Mouse (Mus musculus): ENCODE data around the gene Osbpl9. TPM values are rescaled to one million over a fixed set of nuclear protein-coding genes. Genes with fewer than 3 reads are reported as not detected.
A peak's percentile ranks its signal among the peaks of the same experiment; 100 is the strongest.

Osbpl9 gene
- polyA plus RNA-seq, 1 experiment = 63.0 TPM

- Histone ChIP-seq H3K4me3 (no peak overlapping the region), H3K36me3 (ENCODE audit: control insufficient read depth, insufficient read depth) (no peaks in the 10 kb centered on the region), H3K79me2 (ENCODE audit: control insufficient read depth, insufficient read depth) (peaks cover 19% of the 10 kb centered on the region), H3K4me2 (ENCODE audit: low read depth) (no peak overlapping the region), H3K27me3 (ENCODE audit: control insufficient read depth, insufficient read depth, insufficient read length) (no peaks in the 10 kb centered on the region), H3ac (ENCODE audit: control insufficient read depth, insufficient read length) (no peak overlapping the region)
- TF ChIP-seq TCF12 (IDR thresholded peaks at IDR 0.05; ENCODE audit: insufficient read depth, poor library complexity, severe bottlenecking) (no peak), MYOG (IDR thresholded peaks at IDR 0.05; ENCODE audit: control insufficient read depth in 1 of 3, insufficient read depth in 1 of 3, insufficient read length in 2 of 3, low read depth in 2 of 3) (no peak), USF1 (IDR thresholded peaks at IDR 0.05; ENCODE audit: low read depth) (no peak), POLR2AphosphoS2 (IDR thresholded peaks at IDR 0.05; ENCODE audit: insufficient read length, low read depth) (no peak), REST (IDR thresholded peaks at IDR 0.05; ENCODE audit: insufficient read depth, insufficient read length) (no peak), MAX (IDR thresholded peaks at IDR 0.05; ENCODE audit: low read depth) (no peak), E2F4 (IDR thresholded peaks at IDR 0.05; ENCODE audit: insufficient read depth) (no peak), CEBPB (IDR thresholded peaks at IDR 0.05; ENCODE audit: insufficient read depth, poor library complexity, severe bottlenecking) (no peak), SRF (IDR thresholded peaks at IDR 0.05; ENCODE audit: control insufficient read depth, insufficient read length, low read depth) (no peak), MYOD1 (IDR thresholded peaks at IDR 0.05; ENCODE audit: control insufficient read depth in 1 of 3, insufficient read length in 2 of 3, low read depth in 2 of 3) (no peak), POLR2A (IDR thresholded peaks at IDR 0.05; ENCODE audit: insufficient read length, low read depth) (no peak), TCF3 (IDR thresholded peaks at IDR 0.05; ENCODE audit: insufficient read length, low read depth) (no peak)
These were observed 59.0 kb downstream of the Osbpl9 start for GRCm38 (mm10) chr4:109143091-109143490.

- Histone ChIP-seq H3K36me3 (ENCODE audit: control insufficient read depth, insufficient read depth) (no peaks in the 10 kb centered on the region), H3K79me2 (ENCODE audit: control insufficient read depth, insufficient read depth) (peaks cover 5% of the 10 kb centered on the region), H3K27me3 (ENCODE audit: control insufficient read depth, insufficient read depth, insufficient read length) (no peaks in the 10 kb centered on the region), H3K4me2 (ENCODE audit: low read depth) (peak overlapping the region; percentile 31), H3ac (ENCODE audit: control insufficient read depth, insufficient read length) (no peak overlapping the region), H3K4me3 (no peak overlapping the region)
- TF ChIP-seq USF1 (IDR thresholded peaks at IDR 0.05; ENCODE audit: low read depth) = no peak
- TF ChIP-seq POLR2A (IDR thresholded peaks at IDR 0.05; ENCODE audit: insufficient read length, low read depth) = no peak
- no peak for TF ChIP-seq E2F4 (IDR thresholded peaks at IDR 0.05; ENCODE audit: insufficient read depth)
- TF ChIP-seq TCF3 (IDR thresholded peaks at IDR 0.05; ENCODE audit: insufficient read length, low read depth) = no peak
- peak in 2 of 3 experiments; percentile 61 to 68 for TF ChIP-seq MYOD1 (IDR thresholded peaks at IDR 0.05; ENCODE audit: control insufficient read depth in 1 of 3, insufficient read length in 2 of 3, low read depth in 2 of 3)
- TF ChIP-seq POLR2AphosphoS2 (IDR thresholded peaks at IDR 0.05; ENCODE audit: insufficient read length, low read depth) = no peak
- peak in 2 of 3 experiments; percentile 27 to 71 for TF ChIP-seq MYOG (IDR thresholded peaks at IDR 0.05; ENCODE audit: control insufficient read depth in 1 of 3, insufficient read depth in 1 of 3, insufficient read length in 2 of 3, low read depth in 2 of 3)
- no peak for TF ChIP-seq MAX (IDR thresholded peaks at IDR 0.05; ENCODE audit: low read depth)
- no peak for TF ChIP-seq SRF (IDR thresholded peaks at IDR 0.05; ENCODE audit: control insufficient read depth, insufficient read length, low read depth)
- TF ChIP-seq CEBPB (IDR thresholded peaks at IDR 0.05; ENCODE audit: insufficient read depth, poor library complexity, severe bottlenecking) = no peak
- TF ChIP-seq REST (IDR thresholded peaks at IDR 0.05; ENCODE audit: insufficient read depth, insufficient read length) = no peak
- no peak for TF ChIP-seq TCF12 (IDR thresholded peaks at IDR 0.05; ENCODE audit: insufficient read depth, poor library complexity, severe bottlenecking)
These were observed 63.5 kb downstream of the Osbpl9 start for GRCm38 (mm10) chr4:109138551-109138950.

DNA sequence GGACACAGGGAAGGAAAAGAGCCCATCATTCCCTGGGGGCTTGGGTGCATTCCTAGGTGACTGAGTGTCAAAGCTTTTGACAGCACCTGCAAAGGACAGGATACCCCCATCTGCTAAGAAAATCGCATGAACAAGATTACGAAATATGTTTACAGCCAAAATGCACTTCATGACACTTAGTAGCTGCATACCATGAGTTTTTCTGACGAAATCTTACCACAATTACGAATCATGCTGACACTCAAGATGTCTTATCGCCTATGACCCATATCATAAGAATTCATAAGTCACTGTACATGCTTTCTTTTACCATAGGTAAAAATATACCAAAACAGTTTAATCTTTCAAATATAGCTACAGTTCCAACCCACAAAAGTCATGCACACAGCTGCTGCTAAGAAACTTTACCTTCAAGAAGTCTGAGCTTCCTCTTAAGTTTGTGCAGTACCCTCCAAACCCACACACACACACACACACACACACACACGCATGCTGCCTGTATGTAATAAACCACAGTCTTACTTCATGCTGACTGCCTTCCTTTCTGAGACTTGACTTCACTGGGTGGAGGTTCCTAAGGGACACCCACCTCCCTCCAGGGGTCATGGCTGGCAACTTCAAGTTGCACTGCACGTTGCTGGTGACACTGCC, 65.5 kb downstream of the Osbpl9 start:
- TF ChIP-seq USF1 (IDR thresholded peaks at IDR 0.05; ENCODE audit: low read depth) = no peak
- peak in 1 of 3 experiments; percentile 16 for TF ChIP-seq MYOD1 (IDR thresholded peaks at IDR 0.05; ENCODE audit: control insufficient read depth in 1 of 3, insufficient read length in 2 of 3, low read depth in 2 of 3)
- peak; percentile 86 for TF ChIP-seq CEBPB (IDR thresholded peaks at IDR 0.05; ENCODE audit: insufficient read depth, poor library complexity, severe bottlenecking)
- TF ChIP-seq MAX (IDR thresholded peaks at IDR 0.05; ENCODE audit: low read depth) = peak; percentile 55
- Histone ChIP-seq H3K4me3 (no peak overlapping the region), H3K27me3 (ENCODE audit: control insufficient read depth, insufficient read depth, insufficient read length) (no peaks in the 10 kb centered on the region), H3K36me3 (ENCODE audit: control insufficient read depth, insufficient read depth) (no peaks in the 10 kb centered on the region), H3ac (ENCODE audit: control insufficient read depth, insufficient read length) (no peak overlapping the region), H3K79me2 (ENCODE audit: control insufficient read depth, insufficient read depth) (peaks cover 5% of the 10 kb centered on the region), H3K4me2 (ENCODE audit: low read depth) (peak overlapping the region; percentile 61)

GRCm38 (mm10) chr4:109134955-109135354, 67.1 kb downstream of the Osbpl9 start:
- Histone ChIP-seq H3K4me2 (ENCODE audit: low read depth) (peak overlapping the region; percentile 42), H3K4me3 (no peak overlapping the region), H3K27me3 (ENCODE audit: control insufficient read depth, insufficient read depth, insufficient read length) (no peaks in the 10 kb centered on the region), H3ac (ENCODE audit: control insufficient read depth, insufficient read length) (no peak overlapping the region), H3K79me2 (ENCODE audit: control insufficient read depth, insufficient read depth) (peaks cover 1% of the 10 kb centered on the region), H3K36me3 (ENCODE audit: control insufficient read depth, insufficient read depth) (no peaks in the 10 kb centered on the region)
- TF ChIP-seq TCF12 (IDR thresholded peaks at IDR 0.05; ENCODE audit: insufficient read depth, poor library complexity, severe bottlenecking) (no peak), MYOD1 (IDR thresholded peaks at IDR 0.05; ENCODE audit: control insufficient read depth in 1 of 3, insufficient read length in 2 of 3, low read depth in 2 of 3) (no peak), POLR2AphosphoS2 (IDR thresholded peaks at IDR 0.05; ENCODE audit: insufficient read length, low read depth) (no peak), REST (IDR thresholded peaks at IDR 0.05; ENCODE audit: insufficient read depth, insufficient read length) (no peak), SRF (IDR thresholded peaks at IDR 0.05; ENCODE audit: control insufficient read depth, insufficient read length, low read depth) (no peak), TCF3 (IDR thresholded peaks at IDR 0.05; ENCODE audit: insufficient read length, low read depth) (no peak), POLR2A (IDR thresholded peaks at IDR 0.05; ENCODE audit: insufficient read length, low read depth) (no peak), MAX (IDR thresholded peaks at IDR 0.05; ENCODE audit: low read depth) (no peak), USF1 (IDR thresholded peaks at IDR 0.05; ENCODE audit: low read depth) (no peak), MYOG (IDR thresholded peaks at IDR 0.05; ENCODE audit: control insufficient read depth in 1 of 3, insufficient read depth in 1 of 3, insufficient read length in 2 of 3, low read depth in 2 of 3) (no peak), E2F4 (IDR thresholded peaks at IDR 0.05; ENCODE audit: insufficient read depth) (no peak), CEBPB (IDR thresholded peaks at IDR 0.05; ENCODE audit: insufficient read depth, poor library complexity, severe bottlenecking) (no peak)
